10 mouse cellular contexts compared by ENCODE assay signal in genomic region chr10:111149761-111150160, GRCm38 (mm10).
"Had no signal": no experiment of that assay in that cellular context is flagged by ENCODE, and none has a peak within 500 bp of the region (broad histone marks: within the 10 kb centered on the region; RNA-seq: fewer than 3 reads in every experiment).

No protein-coding gene starts in this region.

- H3K9ac ChIP-seq: liver, embryonic 15.5 days; lung, embryonic 15.5 days; midbrain, embryonic 13.5 days had no signal

- H3K4me3 ChIP-seq: left cerebral cortex, adult 2 months; liver, embryonic 15.5 days; lung, embryonic 15.5 days; midbrain, embryonic 13.5 days had no signal

- H3K27ac ChIP-seq: left cerebral cortex, adult 2 months; liver, embryonic 15.5 days; lung, embryonic 15.5 days; midbrain, embryonic 13.5 days; stomach, postnatal 0 days had no signal

- H3K27me3 ChIP-seq: liver, embryonic 15.5 days; lung, embryonic 15.5 days; midbrain, embryonic 13.5 days had no signal

- H3K9me3 ChIP-seq: liver, embryonic 15.5 days; lung, embryonic 15.5 days; midbrain, embryonic 13.5 days had no signal

- H3K4me2 ChIP-seq: liver, embryonic 15.5 days; lung, embryonic 15.5 days; midbrain, embryonic 13.5 days had no signal

- H3K36me3 ChIP-seq: liver, embryonic 15.5 days; lung, embryonic 15.5 days; midbrain, embryonic 13.5 days had no signal

- H3K4me1 ChIP-seq: liver, embryonic 15.5 days; lung, embryonic 15.5 days; midbrain, embryonic 13.5 days had no signal

- ATAC-seq: hindbrain, embryonic 16.5 days; inflammation-experienced regulatory T-cells, adult 6 months; intestine, postnatal 0 days; midbrain, embryonic 13.5 days had no signal

- DNase-seq: liver; thymus, postnatal 4 days had no signal
